Mouse (Mus musculus) G1E (cell line): ENCODE results near the gene Rai1. TPM values are rescaled to one million over a fixed set of nuclear protein-coding genes. Genes with fewer than 3 reads are reported as not detected.

ENCODE experiments used
- ATAC-seq: 2 replicates; pipeline ENCODE4 v1.8.0; 2016; ENCODE audit warnings: mild to moderate bottlenecking; ENCODE audit not compliant: insufficient number of reproducible peaks, poor library complexity, low FRiP score, severe bottlenecking; ENCODE audit errors: extremely low read depth
- DNase-seq: peaks from one replicate; pipeline ENCODE4 v3.0.0; 2012; ENCODE audit warnings: low spot score
- H3K27me3 ChIP-seq: 2 replicates; pipeline ENCODE4 v1.6.1; 2012; ENCODE audit warnings: mild to moderate bottlenecking, low read length, inconsistent platforms; ENCODE audit not compliant: insufficient read depth
- H3K36me3 ChIP-seq: replicated peaks from 2 replicates; pipeline ENCODE3; 2012; ENCODE audit warnings: mild to moderate bottlenecking, inconsistent platforms
- H3K4me1 ChIP-seq: 2 replicates; pipeline ENCODE4 v1.6.1; 2012; ENCODE audit warnings: low read depth, low read length, inconsistent platforms, mixed read lengths; ENCODE audit not compliant: insufficient read depth
- H3K4me3 ChIP-seq: 2 replicates; pipeline ENCODE4 v1.5.1; 2012; ENCODE audit warnings: low read depth, mild to moderate bottlenecking, inconsistent platforms, low read length, moderate library complexity, mixed read lengths
- H3K9me3 ChIP-seq: replicated peaks from 2 replicates; pipeline ENCODE4 v1.6.1; 2012; ENCODE audit warnings: inconsistent platforms
- CTCF ChIP-seq: IDR thresholded peaks from 2 replicates; pipeline ENCODE4 v1.5.1; 2012; ENCODE audit warnings: low read depth, low read length, inconsistent platforms, mixed read lengths
- GATA1 ChIP-seq: IDR thresholded peaks from 2 replicates; pipeline ENCODE4 v1.6.1; 2012; ENCODE audit warnings: borderline replicate concordance, low read length, inconsistent platforms, mixed read lengths
- GATA2 ChIP-seq: IDR thresholded peaks from 2 replicates; pipeline ENCODE4 v1.6.1; 2012; ENCODE audit warnings: low read depth, low read length, inconsistent platforms, borderline replicate concordance
- POLR2AphosphoS5 ChIP-seq: IDR thresholded peaks from 2 replicates; pipeline ENCODE4 v1.6.1; 2012; ENCODE audit warnings: low read depth, low read length, inconsistent platforms; ENCODE audit not compliant: insufficient replicate concordance
- TAL1 ChIP-seq: conservative IDR thresholded peaks from 2 replicates; pipeline ENCODE4 v1.6.1; 2012; ENCODE audit warnings: low read depth, low read length, inconsistent platforms, mixed read lengths
- polyA plus RNA-seq: library from polyadenylated mRNA; stranded (reverse); fragments of >175 nt; gene quantifications from 2 replicates; pipeline ENCODE4 v1.2.3, GENCODE M21; 2012
- total RNA-seq, 2 experiments: library from RNA; stranded (forward) in 1 of 2; stranded (reverse) in 1 of 2; fragments of 200-1000 nt in 1 of 2; fragments of >200 nt in 1 of 2; fragmentation: Nextera tagmentation in 1 of 2; gene quantifications; 2 replicates each; pipeline ENCODE4 v1.2.3; 2014 to 2017

The Rai1 gene
- total and polyA plus RNA-seq, 3 experiments: 10.3 to 107 (median 77.4) TPM

DNA sequence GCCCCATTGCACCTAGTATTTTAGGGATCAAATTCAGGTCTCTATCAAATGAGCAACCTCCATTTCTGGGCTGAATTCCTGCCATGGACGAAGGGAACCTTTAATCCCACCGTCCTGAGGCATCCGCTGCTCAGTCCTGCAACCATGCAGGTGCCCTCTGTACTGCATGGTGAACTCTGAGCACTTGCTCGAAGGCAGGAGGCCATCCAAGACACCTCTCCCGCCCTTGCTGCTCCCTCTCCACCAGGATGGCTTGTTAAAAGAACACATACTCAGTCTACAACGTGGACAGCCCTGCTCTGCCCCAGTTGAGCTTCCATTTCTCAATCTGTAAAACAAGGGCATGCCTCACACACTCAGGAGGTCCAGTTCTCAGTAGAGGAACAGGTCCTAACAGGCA is 103.4 kb downstream of the Rai1 start:
- H3K36me3 ChIP-seq: peaks cover 95% of the 10 kb centered on the region
- no peak for ATAC-seq
- H3K27me3 ChIP-seq: no peaks in the 10 kb centered on the region
- H3K4me1 ChIP-seq: peaks cover 94% of the 10 kb centered on the region
- no peaks in the 10 kb centered on the region for H3K9me3 ChIP-seq
- peak overlapping the region; percentile 70; the same call in 1 of the 2 replicates for H3K4me3 ChIP-seq
- TF ChIP-seq CTCF: no peak
- no peak for TF ChIP-seq TAL1
- no peak for TF ChIP-seq GATA2
- no peak for TF ChIP-seq GATA1
- TF ChIP-seq POLR2AphosphoS5: no peak
- DNase-seq: no peak

- H3K4me3 ChIP-seq: peak overlapping the region; percentile 70
- H3K36me3 ChIP-seq: peaks cover 95% of the 10 kb centered on the region
- DNase-seq (no peak), ATAC-seq (no peak)
- no peaks in the 10 kb centered on the region for H3K27me3 ChIP-seq
- H3K9me3 ChIP-seq: no peaks in the 10 kb centered on the region
- H3K4me1 ChIP-seq: peaks cover 94% of the 10 kb centered on the region
- TF ChIP-seq GATA2 (no peak), POLR2AphosphoS5 (no peak), TAL1 (no peak), CTCF (no peak), GATA1 (no peak)
These were observed 103.9 kb downstream of the Rai1 start for GRCm38 (mm10) chr11:60208712-60209111.

- TF ChIP-seq CTCF: no peak
- no peak for TF ChIP-seq TAL1
- TF ChIP-seq GATA1: no peak
- TF ChIP-seq POLR2AphosphoS5: no peak
- TF ChIP-seq GATA2: no peak
- peak overlapping the region; percentile 70 for H3K4me3 ChIP-seq
- no peak for DNase-seq
- H3K36me3 ChIP-seq: peaks cover 92% of the 10 kb centered on the region
- H3K27me3 ChIP-seq: no peaks in the 10 kb centered on the region
- no peak for ATAC-seq
- no peaks in the 10 kb centered on the region for H3K9me3 ChIP-seq
- H3K4me1 ChIP-seq: peaks cover 90% of the 10 kb centered on the region
These were observed 104.6 kb downstream of the Rai1 start for GRCm38 (mm10) chr11:60209217-60209932.

GRCm38 (mm10) chr11:60209933-60210249 is 105.1 kb downstream of the Rai1 start:
- Histone ChIP-seq H3K4me3 (peak overlapping the region; percentile 70), H3K9me3 (no peaks in the 10 kb centered on the region), H3K36me3 (peaks cover 90% of the 10 kb centered on the region), H3K27me3 (no peaks in the 10 kb centered on the region), H3K4me1 (peaks cover 89% of the 10 kb centered on the region)
- no peak for ATAC-seq
- no peak for TF ChIP-seq GATA1
- TF ChIP-seq GATA2: no peak
- TF ChIP-seq CTCF: no peak
- TF ChIP-seq POLR2AphosphoS5: no peak
- no peak for TF ChIP-seq TAL1
- DNase-seq: no peak

DNA sequence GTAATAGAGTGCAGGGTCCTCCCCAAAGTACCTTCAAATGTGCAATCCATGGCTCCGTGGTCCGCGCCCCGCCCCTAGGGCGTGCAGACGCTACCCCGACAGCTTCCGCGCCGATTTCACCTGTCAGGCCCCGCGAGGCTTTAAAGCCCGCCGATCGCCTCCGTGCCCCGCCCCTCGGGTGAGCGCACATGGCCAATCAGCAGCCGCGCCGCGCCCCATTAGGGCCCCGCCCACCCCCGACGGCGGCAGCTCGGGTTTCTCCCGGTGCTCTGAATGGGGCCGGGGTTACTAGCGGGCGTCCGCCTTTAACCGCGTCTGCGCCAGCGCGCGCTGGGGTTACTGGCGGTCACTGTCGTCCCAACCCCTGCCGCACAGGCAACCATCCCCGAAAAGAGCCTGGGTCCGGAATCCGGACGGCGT is 105.5 kb downstream of the Rai1 start:
- Histone ChIP-seq H3K27me3 (no peaks in the 10 kb centered on the region), H3K4me3 (peak overlapping the region; percentile 70), H3K9me3 (no peaks in the 10 kb centered on the region), H3K4me1 (peaks cover 90% of the 10 kb centered on the region), H3K36me3 (peaks cover 89% of the 10 kb centered on the region)
- TF ChIP-seq GATA2 (no peak), POLR2AphosphoS5 (no peak), TAL1 (no peak), GATA1 (no peak), CTCF (no peak)
- peak; percentile 72 for ATAC-seq
- DNase-seq: peak; percentile 97

GRCm38 (mm10) chr11:60211152-60211551 is 106.3 kb downstream of the Rai1 start:
- Histone ChIP-seq H3K4me1 (peaks cover 90% of the 10 kb centered on the region), H3K36me3 (peaks cover 89% of the 10 kb centered on the region), H3K4me3 (peak overlapping the region; percentile 70; the same call in 1 of the 2 replicates), H3K9me3 (no peaks in the 10 kb centered on the region), H3K27me3 (no peaks in the 10 kb centered on the region)
- DNase-seq: no peak
- no peak for ATAC-seq
- TF ChIP-seq GATA1 (no peak), POLR2AphosphoS5 (no peak), GATA2 (no peak)
